Mouse (Mus musculus) cortical plate, adult 2 months (tissue): ENCODE results near the gene Ehd4.

Experiments used
- CTCF ChIP-seq: fragments of 200-500 bp; IDR thresholded peaks from 2 replicates; pipeline ENCODE4 v1.5.1; 2011; ENCODE audit warnings: mild to moderate bottlenecking, control low read depth, low read length; ENCODE audit not compliant: insufficient read depth; ENCODE audit errors: extremely low read depth
- POLR2A ChIP-seq: fragments of 200-500 bp; IDR thresholded peaks from 2 replicates; pipeline ENCODE4 v1.6.1; 2011; ENCODE audit warnings: mild to moderate bottlenecking, low read length, control low read depth; ENCODE audit not compliant: insufficient read depth; ENCODE audit errors: extremely low read depth

DNA sequence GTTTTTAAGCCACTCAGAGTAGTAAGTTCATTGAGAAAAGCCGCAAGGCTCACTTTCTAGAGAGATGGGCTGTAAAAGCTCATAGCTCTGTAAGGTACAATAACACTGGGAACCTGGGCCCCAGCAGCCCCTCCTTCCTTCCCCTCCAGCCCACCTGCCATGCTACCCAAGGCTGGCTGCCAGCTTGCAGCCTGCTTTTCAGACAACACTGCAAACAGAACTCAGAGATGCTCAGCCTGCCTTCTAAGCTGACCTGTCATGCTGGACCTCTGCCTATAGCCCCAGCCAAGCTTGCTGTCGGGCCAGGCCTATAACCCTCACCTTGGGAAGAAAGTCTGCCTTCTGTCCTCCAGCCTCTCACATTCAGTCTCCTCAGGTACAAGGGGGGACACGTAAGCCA, 109.7 kb downstream of the Ehd4 start:
- TF ChIP-seq POLR2A (no peak), CTCF (no peak)
